Mouse (Mus musculus): ENCODE results near the gene Nin. TPM values are rescaled to one million over a fixed set of nuclear protein-coding genes. Genes with fewer than 3 reads are reported as not detected.

Nin gene
- polyA plus RNA-seq, 1 experiment, result 5.2 TPM

DNA sequence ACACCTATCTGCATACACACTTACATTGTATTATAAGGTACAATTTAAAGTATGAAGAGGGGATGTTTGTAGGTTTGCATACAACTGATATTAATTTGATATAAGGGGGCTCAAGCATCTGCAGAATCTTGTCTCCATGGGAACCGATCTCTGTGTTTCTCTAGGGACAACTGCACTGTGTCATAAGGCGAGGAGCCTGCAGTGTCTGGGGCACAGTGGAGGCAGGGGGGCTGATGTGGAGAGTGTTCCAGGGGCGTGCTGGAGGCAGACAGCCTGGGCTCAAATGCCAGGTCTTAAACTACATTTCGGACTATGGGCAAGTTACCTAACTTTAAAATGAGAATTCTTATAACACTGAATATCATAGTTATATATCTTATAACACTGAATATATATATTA is 23.6 kb upstream of the Nin start:
- Histone ChIP-seq H3K27ac (replicated peaks; ENCODE audit: low read depth, low read length) (no peak overlapping the region), H3K4me3 (ENCODE audit: insufficient read depth, low read depth, low read length) (no peak overlapping the region), H3K4me1 (ENCODE audit: control insufficient read depth, insufficient read depth, insufficient read length, low read length) (no peaks in the 10 kb centered on the region)

DNA sequence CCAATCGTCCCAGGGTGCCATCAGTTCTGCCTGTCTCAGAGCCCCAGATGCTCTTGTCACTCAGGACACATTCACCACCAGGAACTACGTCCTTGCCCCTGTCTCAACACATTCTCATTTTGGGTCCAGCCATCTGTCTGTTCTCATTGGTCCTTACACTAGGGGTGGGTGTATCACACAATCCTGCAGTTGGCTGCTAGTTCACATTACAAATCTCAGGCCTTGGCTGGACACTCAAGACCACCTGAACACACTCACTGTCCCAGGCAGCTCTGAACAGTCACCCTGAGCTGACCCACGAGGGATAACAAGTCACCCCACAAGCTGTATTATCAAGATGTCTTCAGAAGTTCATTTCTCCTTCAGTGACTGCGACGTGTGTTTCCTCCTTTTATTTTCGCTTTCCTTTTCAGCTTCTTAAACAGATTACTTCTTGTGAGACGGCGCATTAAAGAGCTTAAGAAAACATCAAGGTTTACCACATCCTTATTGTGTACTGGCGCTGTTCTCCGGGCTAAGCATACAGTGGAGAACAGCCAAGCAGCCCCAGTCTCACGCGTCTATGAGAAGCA is 22.8 kb upstream of the Nin start:
- Histone ChIP-seq H3K27ac (replicated peaks; ENCODE audit: low read depth, low read length) (0 out of 2 replicates have a peak overlapping the region, but pooled peaks have one; percentile 11), H3K4me1 (ENCODE audit: control insufficient read depth, insufficient read depth, insufficient read length, low read length) (no peaks in the 10 kb centered on the region), H3K4me3 (ENCODE audit: insufficient read depth, low read depth, low read length) (peak overlapping the region; percentile 22)

DNA sequence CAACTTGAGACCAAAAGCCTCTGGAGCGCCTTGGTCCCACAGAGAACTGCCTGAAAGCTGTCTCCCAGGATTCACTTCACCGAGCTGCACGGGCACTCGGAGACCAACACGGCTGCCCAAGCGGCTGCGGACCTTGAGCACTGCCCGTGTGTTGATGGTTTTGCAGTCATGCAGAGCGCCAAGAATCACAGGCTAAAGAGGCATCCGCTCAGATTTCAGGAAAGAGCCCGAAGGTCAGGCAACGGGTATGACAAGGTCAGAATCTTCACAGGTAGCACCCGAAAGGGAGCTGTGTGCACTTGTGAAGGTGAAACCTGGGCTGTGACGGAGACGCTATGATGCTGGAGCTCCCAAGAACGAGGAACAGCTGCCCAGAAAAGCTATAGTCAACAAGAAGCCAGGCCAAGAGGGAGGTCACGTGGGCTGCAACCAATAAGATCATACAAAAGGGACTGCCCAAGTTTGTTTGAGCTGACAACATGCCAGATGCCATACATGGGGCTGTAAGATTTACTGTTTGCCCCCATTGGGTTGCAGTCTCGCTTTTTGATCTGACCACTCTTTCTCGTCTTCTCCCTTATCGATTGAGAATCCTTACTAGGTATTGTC is 21.2 kb upstream of the Nin start:
- H3K4me1 ChIP-seq (ENCODE audit: control insufficient read depth, insufficient read depth, insufficient read length, low read length), result peaks cover 2% of the 10 kb centered on the region; the same call in 1 of the 2 replicates
- no peak overlapping the region for H3K27ac ChIP-seq (replicated peaks; ENCODE audit: low read depth, low read length)
- H3K4me3 ChIP-seq (ENCODE audit: insufficient read depth, low read depth, low read length), result no peak overlapping the region

DNA sequence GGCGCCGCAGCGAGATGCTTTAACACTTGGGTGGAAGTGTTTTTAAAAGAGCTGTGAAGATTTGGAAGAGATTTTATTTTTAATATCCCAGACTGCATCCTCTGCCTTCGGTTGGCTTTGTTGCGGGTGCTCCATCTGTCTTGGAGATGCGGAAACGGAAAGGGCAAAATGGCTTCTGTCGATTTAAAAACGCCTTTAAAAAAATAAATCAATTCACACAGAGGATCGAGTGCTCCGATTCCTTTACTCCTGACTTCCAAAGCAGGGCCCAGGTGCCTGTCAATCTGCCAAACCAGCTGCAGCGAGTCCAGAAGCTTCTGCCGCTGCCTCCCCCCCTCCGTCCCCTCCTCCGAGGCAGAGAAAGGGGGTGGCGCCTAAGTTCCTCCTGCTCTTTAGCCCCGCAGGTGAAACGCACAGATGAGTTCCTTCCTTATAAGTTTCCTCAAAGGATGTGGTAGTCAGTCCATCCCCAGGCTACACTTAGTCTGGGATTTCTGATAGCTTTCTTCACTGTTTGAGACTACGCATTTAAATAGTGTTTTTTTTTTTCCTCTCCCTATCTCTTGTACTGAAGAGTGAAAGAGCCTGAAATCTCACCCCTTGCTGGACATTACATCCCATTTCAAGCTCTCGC is 17.6 kb upstream of the Nin start:
- peaks cover 3% of the 10 kb centered on the region; the same call in 1 of the 2 replicates for H3K4me1 ChIP-seq (ENCODE audit: control insufficient read depth, insufficient read depth, insufficient read length, low read length)
- no peak overlapping the region for H3K27ac ChIP-seq (replicated peaks; ENCODE audit: low read depth, low read length)
- peak overlapping the region; percentile 38 for H3K4me3 ChIP-seq (ENCODE audit: insufficient read depth, low read depth, low read length)

DNA sequence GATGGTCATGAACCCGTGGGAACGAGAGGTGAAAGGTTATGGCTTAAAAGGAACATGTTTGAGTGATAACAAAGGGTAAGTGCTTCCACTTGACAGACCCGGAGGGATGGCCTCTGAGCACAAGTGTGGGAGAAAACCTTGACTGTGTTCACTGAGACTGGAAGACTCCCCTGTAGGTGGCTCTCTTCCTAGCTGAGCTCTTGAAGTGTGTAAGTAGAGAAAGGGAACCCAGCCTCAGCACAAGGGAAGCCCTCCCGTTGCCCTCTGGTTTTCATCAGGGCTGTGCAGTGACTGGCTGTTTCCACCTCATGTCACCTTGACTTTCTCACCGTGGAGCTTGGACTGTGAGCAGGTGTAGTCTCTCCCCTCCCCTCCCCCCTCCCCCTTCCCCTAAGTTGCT is 15.6 kb upstream of the Nin start:
- peaks cover 3% of the 10 kb centered on the region; the same call in 1 of the 2 replicates for H3K4me1 ChIP-seq (ENCODE audit: control insufficient read depth, insufficient read depth, insufficient read length, low read length)
- no peak overlapping the region for H3K27ac ChIP-seq (replicated peaks; ENCODE audit: low read depth, low read length)
- H3K4me3 ChIP-seq (ENCODE audit: insufficient read depth, low read depth, low read length), result no peak overlapping the region

DNA sequence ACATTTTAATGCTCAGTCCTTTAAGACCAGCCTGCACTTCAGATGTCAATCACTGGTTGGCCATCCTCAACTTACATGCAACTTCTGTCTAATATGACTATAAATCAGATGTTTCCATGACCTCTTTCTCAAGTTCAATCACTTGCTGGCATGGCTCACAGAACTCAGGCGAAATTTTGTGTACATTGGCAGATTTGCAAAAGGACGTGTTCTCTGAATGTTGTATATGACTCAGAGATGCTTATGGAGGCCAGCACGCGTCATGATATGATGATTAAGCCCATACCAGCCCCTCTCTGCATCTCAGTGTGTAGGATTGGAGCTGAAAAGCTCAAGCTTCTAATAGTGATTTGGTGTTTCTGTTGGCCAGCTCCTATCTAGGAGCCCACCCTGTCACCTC is 13.1 kb upstream of the Nin start:
- Histone ChIP-seq H3K4me1 (ENCODE audit: control insufficient read depth, insufficient read depth, insufficient read length, low read length) (peaks cover 3% of the 10 kb centered on the region; the same call in 1 of the 2 replicates), H3K27ac (replicated peaks; ENCODE audit: low read depth, low read length) (no peak overlapping the region)

DNA sequence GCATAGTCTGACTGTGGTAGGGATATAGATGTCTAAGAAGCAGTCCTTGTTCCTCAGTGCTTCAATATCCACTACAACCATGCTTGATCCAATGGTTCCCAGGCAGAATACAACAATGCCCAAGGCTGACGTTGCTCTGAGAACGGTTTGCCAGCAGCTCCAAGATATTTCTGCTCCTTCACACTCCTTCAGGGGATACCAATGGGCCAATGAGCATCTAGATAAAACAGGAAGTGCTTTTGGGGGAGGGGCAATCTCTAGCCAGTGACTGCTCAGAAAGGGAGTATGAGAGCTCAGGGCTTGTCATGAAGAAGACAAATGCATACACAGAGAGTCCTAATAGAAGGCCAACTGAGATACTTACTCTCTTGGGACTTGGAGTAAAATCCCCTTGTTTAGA is 6.0 kb upstream of the Nin start:
- no peaks in the 10 kb centered on the region for H3K4me1 ChIP-seq (ENCODE audit: control insufficient read depth, insufficient read depth, insufficient read length, low read length)
- no peak overlapping the region for H3K4me3 ChIP-seq (ENCODE audit: insufficient read depth, low read depth, low read length)
- H3K27ac ChIP-seq (replicated peaks; ENCODE audit: low read depth, low read length), result no peak overlapping the region

More for the DNA sequence above, 13.1 kb upstream of the Nin start:
- H3K4me3 ChIP-seq (ENCODE audit: insufficient read depth, low read depth, low read length), result no peak overlapping the region

DNA sequence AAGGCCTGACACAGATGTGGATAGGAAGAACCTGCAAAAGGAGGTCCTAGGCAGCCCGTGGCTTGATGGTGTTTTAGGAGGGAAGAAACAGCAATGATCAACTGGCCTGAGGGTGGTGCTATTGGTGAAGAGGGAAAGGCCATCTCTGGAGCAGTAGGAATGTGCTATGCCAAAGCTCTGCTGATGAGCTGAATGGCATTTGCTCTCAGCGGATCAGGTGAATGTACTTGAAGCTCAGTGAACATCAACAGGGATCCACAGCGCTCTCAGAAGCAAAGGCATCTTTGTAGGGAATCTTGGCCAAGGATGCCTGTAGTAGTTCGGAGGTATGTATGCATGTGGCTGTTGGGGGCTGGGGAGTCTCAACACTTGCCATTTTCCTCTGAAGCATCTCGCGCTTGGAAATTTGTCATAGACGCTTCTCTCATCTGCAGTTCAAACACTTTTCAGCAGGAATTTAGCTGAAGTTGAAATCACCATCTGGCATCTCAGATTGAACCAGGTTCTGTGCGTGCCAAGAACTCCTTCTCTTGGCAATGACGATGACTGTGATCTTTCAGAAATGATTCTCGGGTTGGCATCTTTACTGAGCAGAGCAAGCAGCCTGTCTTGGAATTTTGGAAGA is 5.3 kb upstream of the Nin start:
- no peaks in the 10 kb centered on the region for H3K4me1 ChIP-seq (ENCODE audit: control insufficient read depth, insufficient read depth, insufficient read length, low read length)
- no peak overlapping the region for H3K4me3 ChIP-seq (ENCODE audit: insufficient read depth, low read depth, low read length)
- no peak overlapping the region for H3K27ac ChIP-seq (replicated peaks; ENCODE audit: low read depth, low read length)

DNA sequence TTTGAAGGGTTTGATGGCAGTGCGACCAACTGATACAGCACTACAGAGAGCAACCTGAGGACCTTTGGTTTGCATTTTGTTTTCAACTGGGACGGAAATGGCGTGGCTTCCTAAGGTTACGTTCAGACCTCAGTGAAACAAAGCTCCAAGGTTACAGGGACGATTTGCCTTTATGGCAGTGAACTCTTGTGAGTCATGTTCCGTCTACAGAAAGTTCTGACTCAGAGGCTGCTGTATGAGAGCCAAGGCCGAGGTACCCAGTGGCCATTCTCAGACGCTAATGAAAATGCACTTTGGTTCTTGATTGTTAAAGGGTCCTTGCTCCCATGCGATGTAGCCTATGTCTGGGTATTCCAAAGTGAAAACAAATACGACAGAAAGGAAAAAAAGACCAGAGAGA is 3.6 kb upstream of the Nin start:
- 0 out of 2 replicates have a peak, but pooled peaks cover 4% of the 10 kb centered on the region for H3K4me1 ChIP-seq (ENCODE audit: control insufficient read depth, insufficient read depth, insufficient read length, low read length)
- no peak overlapping the region for H3K27ac ChIP-seq (replicated peaks; ENCODE audit: low read depth, low read length)
- no peak overlapping the region for H3K4me3 ChIP-seq (ENCODE audit: insufficient read depth, low read depth, low read length)

DNA sequence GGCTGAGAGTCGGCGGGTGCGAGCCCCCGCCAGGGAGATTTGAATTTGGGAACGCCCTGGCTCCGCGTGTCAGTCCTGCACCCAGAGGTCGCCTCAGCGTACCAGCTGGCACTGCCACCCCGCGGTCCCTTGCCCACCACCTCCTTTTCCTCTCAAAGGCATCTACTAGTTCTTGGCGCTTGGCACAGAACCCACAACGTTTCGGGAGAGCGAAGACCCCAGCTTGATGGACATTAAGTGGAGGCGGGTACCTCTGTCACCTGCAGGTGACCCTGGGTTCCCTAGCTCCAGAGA is 1.5 kb downstream of the Nin start:
- Histone ChIP-seq H3K4me3 (ENCODE audit: insufficient read depth, low read depth, low read length) (peak overlapping the region; percentile 96), H3K4me1 (ENCODE audit: control insufficient read depth, insufficient read depth, insufficient read length, low read length) (peaks cover 8% of the 10 kb centered on the region), H3K27ac (replicated peaks; ENCODE audit: low read depth, low read length) (no peak overlapping the region)

DNA sequence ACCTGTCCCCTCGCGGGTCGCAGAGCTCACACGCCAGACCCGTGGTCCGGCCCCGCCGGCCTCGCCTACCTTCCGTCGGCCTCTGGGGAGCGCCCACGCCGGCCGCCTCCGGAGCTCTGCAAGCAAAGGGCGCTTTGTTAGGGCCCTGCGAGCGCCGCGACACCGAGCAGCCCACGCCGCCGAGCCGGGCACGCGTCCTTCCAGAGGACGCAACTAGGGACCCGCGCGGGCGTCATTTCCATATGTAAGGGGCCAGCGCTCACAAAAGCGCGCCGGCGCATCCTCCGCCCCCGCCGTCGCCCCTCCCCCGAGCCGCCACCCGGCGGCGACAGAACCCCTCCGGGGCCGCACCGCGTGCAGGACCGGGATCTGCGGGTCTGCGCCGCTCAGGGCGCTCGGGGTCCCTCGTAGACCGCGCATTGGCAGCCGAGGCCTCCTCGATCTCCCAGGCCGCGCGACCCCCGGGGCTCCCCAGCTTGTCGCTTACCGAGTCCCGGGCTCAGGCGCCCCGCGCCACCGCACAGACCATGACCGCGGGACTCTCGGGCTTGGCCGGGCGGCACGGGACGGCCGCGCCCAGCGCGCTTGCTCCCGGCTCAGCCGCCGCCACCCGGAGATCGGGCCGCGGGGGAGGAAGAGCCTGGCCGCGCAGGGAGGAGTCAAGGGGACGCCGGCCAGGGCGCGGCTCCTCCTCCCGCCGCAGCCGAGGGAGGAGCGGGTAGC is 2.0 kb downstream of the Nin start:
- H3K4me3 ChIP-seq (ENCODE audit: insufficient read depth, low read depth, low read length), result peak overlapping the region; percentile 96
- peak overlapping the region; percentile 78; the same call in 1 of the 2 replicates for H3K27ac ChIP-seq (replicated peaks; ENCODE audit: low read depth, low read length)

DNA sequence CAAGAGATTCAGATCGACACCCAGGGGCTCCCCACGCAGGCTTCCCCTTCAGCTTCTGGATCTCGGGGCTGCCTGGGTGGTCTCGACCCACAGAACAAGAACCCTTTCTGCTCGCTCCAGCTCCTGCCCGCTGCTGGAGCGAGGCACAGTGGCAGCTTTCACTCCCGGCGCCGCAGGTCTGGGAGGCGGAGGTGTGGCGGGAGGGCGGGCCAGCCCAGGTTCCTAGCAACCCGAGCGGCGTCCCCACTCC is 2.5 kb downstream of the Nin start:
- Histone ChIP-seq H3K4me1 (ENCODE audit: control insufficient read depth, insufficient read depth, insufficient read length, low read length) (peaks cover 8% of the 10 kb centered on the region), H3K27ac (replicated peaks; ENCODE audit: low read depth, low read length) (no peak overlapping the region), H3K4me3 (ENCODE audit: insufficient read depth, low read depth, low read length) (peak overlapping the region; percentile 96)

More for the DNA sequence above, 2.0 kb downstream of the Nin start:
- peaks cover 8% of the 10 kb centered on the region for H3K4me1 ChIP-seq (ENCODE audit: control insufficient read depth, insufficient read depth, insufficient read length, low read length)

DNA sequence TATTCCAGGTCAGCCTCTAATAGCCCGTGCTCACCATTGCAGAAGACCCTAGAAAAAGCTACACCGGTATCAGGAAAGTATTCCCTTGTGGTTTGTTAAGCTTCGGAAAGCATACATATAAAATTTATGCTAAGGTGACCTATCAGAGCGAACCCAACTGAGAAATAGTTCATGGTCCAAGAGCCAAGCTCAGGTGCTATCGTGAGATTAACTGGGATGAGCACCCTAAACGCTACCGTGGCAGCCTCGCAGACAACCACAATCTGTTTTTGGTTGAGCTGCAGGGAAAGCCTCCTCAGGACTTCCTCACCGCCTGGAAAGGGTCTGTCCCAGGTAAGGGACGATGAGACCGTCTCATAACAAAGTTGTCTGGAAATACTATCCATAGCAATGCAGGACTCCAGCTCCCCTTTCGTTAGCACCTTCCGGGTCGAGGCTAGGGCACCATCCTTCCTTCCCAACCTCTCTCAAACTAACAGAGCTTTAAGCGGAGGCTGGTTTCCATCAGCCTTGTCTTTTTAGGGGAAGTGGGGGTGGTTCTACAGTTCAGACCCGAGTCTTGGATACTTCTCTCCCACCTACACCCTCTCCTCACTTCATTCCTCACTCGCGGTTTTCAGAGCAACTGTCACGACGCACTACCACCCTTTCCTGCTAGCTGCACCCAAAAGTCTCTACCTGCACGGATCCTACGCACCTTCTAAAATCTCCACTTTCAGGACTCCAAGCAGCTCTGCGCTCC is 3.0 kb downstream of the Nin start:
- Histone ChIP-seq H3K27ac (replicated peaks; ENCODE audit: low read depth, low read length) (no peak overlapping the region), H3K4me1 (ENCODE audit: control insufficient read depth, insufficient read depth, insufficient read length, low read length) (peaks cover 8% of the 10 kb centered on the region), H3K4me3 (ENCODE audit: insufficient read depth, low read depth, low read length) (peak overlapping the region; percentile 96)

DNA sequence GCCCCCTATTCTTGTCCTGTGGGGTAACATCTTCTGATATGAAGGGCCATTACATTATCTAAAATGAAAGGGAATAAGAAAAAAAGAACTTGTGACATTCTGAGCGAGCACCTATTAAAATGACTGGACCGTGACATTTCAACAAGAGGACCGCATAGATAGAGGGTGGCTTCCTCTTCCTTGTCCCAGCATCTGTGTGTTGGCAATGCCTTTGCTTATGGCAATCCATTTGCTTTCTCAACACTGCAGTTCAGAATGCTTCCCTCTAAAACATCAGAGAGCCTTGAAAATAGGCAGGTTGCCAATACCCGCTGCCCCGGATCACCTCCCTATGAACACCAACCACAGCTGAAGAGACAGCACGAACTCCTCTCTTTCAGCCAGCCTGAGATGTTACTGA is 3.6 kb downstream of the Nin start:
- H3K4me1 ChIP-seq (ENCODE audit: control insufficient read depth, insufficient read depth, insufficient read length, low read length), result peaks cover 12% of the 10 kb centered on the region
- H3K4me3 ChIP-seq (ENCODE audit: insufficient read depth, low read depth, low read length), result peak overlapping the region; percentile 96; the same call in 1 of the 2 replicates
- no peak overlapping the region for H3K27ac ChIP-seq (replicated peaks; ENCODE audit: low read depth, low read length)

DNA sequence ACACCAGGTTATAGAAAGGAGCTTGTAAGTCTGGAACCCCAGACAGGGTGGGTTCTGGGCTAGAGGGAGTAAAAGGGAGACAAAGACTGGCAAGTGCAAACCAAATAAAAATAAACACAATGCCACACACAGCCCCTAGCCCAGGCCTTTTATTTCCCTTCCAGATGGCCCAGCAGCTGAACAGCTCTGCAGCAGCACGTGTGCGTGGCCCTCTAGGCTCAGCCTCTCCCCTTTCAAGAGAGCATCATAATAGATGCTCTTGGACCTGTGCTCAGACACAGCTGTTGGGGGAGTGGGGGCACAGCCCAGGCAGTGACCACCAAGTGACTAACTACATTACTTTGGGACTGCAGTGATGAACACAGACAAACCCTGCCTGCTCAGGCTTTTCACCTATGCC is 5.4 kb downstream of the Nin start:
- Histone ChIP-seq H3K27ac (replicated peaks; ENCODE audit: low read depth, low read length) (no peak overlapping the region), H3K4me3 (ENCODE audit: insufficient read depth, low read depth, low read length) (no peak overlapping the region), H3K4me1 (ENCODE audit: control insufficient read depth, insufficient read depth, insufficient read length, low read length) (peaks cover 14% of the 10 kb centered on the region)
